Mouse (Mus musculus): ENCODE measurements around the gene Olfr768. TPM values are rescaled to one million over a fixed set of nuclear protein-coding genes. Genes with fewer than 3 reads are reported as not detected.
"Not testable (repeated sequence)": the region's sequence is repeated elsewhere in the genome, so short reads cannot be mapped to it uniquely, and the experiment has no call there.

Olfr768 gene
- not detected in 2 replicates for polyA plus RNA-seq (2016; fragmentation: Nextera tagmentation; extraction: Ambion mirVana)

DNA sequence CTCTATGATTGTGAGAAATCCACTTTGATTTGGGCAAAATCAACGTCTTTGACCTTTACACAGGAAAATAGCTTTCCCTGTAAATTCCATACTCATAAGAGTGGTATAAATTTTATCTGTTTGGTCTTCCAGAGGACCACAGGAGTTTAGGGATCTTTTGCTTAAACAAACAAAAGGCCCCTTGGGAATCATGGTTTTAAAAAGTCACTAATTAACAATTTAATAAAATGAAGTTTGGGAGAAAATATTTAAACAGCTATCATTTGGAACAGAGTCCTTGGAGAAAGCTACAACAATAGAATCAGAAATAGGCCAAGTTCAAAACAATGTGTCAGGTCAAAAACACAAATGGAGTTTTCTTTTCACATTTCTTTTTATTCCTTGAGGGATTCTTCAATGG is at the start of gene Olfr768:
Gene Olfr768, minus strand, starts transcription at position 101 of the 400 bp plus-strand sequence.
- Histone ChIP-seq H3K4me3 (no peak within 1 kb of the TSS), H3K4me1 (no peaks in the 10 kb centered on the region), H3K27ac (no peak within 1 kb of the TSS), H3K27me3 (ENCODE audit: poor library complexity, severe bottlenecking) (no peaks in the 10 kb centered on the region), H3K36me3 (replicated peaks) (no peaks in the 10 kb centered on the region), H3K9me3 (no peaks in the 10 kb centered on the region)
- no peak for DNase-seq (ENCODE audit: extremely low spot score, low spot score)
- 81% methylated on average over 1 of the region's 1 CpGs for WGBS

DNA sequence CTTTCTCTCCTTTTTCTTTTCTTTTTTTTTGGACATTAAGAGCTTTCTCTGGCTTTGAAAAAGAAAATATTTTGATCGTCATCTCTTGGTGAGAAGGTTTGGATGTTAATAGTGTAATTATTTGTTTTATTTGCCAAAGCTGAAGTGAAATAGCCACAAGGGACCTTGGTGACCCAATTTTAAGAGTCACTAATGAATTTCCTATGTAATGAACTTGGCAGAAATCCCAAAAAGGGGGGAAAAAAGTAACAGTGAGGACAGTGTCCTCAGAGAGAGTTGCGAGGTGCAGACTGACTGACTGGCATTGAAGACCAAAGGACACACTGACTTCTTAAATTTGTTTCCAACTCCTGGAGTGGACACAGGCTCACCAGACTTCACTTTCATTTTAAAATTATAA is 39.7 kb upstream of the Olfr768 start, which contains the start of gene Olfr770:
Gene Olfr770, minus strand, starts transcription at position 101 of the 400 bp plus-strand sequence.
- WGBS, result 89% methylated on average over 2 of the region's 2 CpGs
- DNase-seq (ENCODE audit: extremely low spot score, low spot score), result no peak
- Histone ChIP-seq H3K9me3 (no peaks in the 10 kb centered on the region), H3K4me1 (no peaks in the 10 kb centered on the region), H3K4me3 (no peak within 1 kb of the TSS), H3K27me3 (ENCODE audit: poor library complexity, severe bottlenecking) (no peaks in the 10 kb centered on the region), H3K36me3 (replicated peaks) (no peaks in the 10 kb centered on the region), H3K27ac (no peak within 1 kb of the TSS)

DNA sequence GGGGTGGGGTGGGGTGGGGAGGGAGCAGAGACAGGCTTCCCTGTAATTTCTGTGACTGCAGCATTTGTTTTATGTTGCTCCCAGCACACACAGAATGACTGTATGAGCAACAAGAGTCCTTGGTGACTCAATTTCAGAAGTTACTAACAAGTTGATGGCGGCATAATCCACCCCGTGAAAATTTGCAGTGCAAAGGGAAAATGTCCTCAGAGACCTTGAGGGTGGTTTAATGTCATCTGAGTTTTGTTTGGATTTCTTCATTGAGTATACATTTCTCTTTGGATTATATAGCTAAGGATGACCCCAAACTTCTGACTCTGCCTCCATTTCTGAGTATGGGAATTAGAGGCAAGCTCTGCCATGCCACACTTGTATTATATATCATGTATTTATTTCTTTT is 18.6 kb upstream of the Olfr768 start, which contains the start of gene Olfr769:
Gene Olfr769, minus strand, starts transcription at position 101 of the 400 bp plus-strand sequence.
- no peak within 1 kb of the TSS for H3K27ac ChIP-seq
- H3K4me1 ChIP-seq, result no peaks in the 10 kb centered on the region
- no peak within 1 kb of the TSS for H3K4me3 ChIP-seq
- no peaks in the 10 kb centered on the region for H3K36me3 ChIP-seq (replicated peaks)
- 91% methylated on average over 2 of the region's 2 CpGs for WGBS
- H3K9me3 ChIP-seq, result no peaks in the 10 kb centered on the region
- no peaks in the 10 kb centered on the region for H3K27me3 ChIP-seq (ENCODE audit: poor library complexity, severe bottlenecking)
- DNase-seq (ENCODE audit: extremely low spot score, low spot score), result no peak

DNA sequence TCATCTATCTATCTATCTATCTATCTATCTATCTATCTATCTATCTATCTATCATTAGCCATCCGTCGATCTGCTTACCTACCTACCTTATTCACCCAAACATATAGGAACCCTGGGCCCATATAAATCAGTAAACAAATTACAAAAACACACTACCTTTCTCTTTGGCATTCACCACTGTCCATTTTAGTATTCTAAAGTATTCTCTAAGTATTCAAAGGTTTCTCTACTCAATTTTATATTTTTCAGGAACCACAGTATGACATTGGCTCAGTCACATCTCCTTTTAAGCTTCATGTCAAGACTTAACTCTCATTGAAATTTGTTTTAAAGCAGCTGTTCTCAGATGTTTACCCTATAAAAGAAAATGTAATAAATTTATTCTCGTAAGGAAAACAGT is 16.0 kb upstream of the Olfr768 start:
- Histone ChIP-seq H3K9me3 (no peaks in the 10 kb centered on the region), H3K4me1 (no peaks in the 10 kb centered on the region), H3K36me3 (replicated peaks) (no peaks in the 10 kb centered on the region), H3K27ac (no peak overlapping the region), H3K27me3 (ENCODE audit: poor library complexity, severe bottlenecking) (no peaks in the 10 kb centered on the region), H3K4me3 (no peak overlapping the region)
- DNase-seq (ENCODE audit: extremely low spot score, low spot score), result no peak
- 93% methylated on average over 3 of the region's 3 CpGs for WGBS

DNA sequence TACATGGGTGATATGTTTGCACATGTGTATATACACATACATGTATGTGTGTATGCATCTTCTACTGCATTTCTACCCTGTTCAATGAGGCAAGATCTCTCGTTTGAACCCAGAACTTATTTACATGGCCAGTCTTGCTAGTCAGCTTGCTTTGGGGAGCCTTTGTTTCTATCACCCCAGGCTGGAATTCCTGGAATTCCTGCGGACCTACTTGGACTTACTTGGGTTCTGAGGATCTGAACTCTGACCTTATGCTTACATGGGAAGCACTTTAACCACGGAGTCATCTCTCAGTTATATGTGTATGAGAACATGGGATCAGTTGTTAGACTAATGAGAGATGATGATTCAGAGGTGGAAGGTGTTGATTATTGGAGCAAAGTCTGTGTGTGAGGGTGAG is 2.1 kb upstream of the Olfr768 start:
- H3K27ac ChIP-seq, result no peak overlapping the region
- no peaks in the 10 kb centered on the region for H3K4me1 ChIP-seq
- H3K9me3 ChIP-seq, result no peaks in the 10 kb centered on the region
- no peaks in the 10 kb centered on the region for H3K27me3 ChIP-seq (ENCODE audit: poor library complexity, severe bottlenecking)
- no peaks in the 10 kb centered on the region for H3K36me3 ChIP-seq (replicated peaks)
- 30% methylated on average over 3 of the region's 3 CpGs for WGBS
- H3K4me3 ChIP-seq, result no peak overlapping the region
- DNase-seq (ENCODE audit: extremely low spot score, low spot score), result no peak

DNA sequence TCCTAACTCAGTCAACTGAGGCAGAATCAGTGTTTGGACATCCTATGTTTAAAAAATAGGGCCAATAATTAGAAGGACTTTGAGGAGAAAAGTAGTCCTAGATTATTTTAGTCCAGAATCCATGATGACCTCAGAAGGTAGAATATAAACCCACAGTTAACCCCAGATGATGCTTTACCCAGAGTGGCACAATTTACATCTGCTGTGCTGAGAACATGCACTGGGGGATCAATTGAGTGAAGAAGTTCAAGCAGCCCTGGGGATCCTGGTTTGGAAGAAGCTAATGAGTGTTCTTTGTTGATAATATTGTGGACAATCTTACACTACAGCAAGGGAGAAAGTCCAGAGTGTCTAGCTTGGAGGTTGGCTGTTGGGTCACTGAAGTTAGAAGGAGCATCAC is 16.4 kb downstream of the Olfr768 start, which contains the start of gene Olfr767:
Gene Olfr767, minus strand, starts transcription at position 101 of the 400 bp plus-strand sequence.
- H3K4me3 ChIP-seq; H3K9me3 ChIP-seq; H3K27me3 ChIP-seq (ENCODE audit: poor library complexity, severe bottlenecking); H3K4me1 ChIP-seq; DNase-seq (ENCODE audit: extremely low spot score, low spot score); H3K27ac ChIP-seq; H3K36me3 ChIP-seq (replicated peaks): not testable (repeated sequence)

DNA sequence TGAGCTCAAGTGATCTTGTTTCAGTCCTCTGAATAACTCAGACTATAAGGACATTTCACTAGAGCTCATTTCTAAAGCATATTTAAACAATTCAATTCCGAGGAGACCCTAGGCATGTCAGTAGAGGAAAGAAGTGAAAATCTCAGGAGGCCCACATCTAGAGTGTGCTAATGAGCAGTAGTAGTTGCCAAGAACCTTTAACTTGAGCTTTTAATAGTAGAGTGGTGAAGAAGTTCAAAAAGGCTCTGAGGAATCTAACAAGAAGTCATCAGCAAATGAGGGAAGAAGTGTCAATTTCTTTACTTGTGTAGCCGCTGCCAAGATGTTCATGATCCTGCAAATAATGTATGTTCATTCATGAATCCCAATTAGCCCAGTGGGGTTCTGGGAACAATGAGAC is 30.3 kb downstream of the Olfr768 start, which contains the start of gene Olfr766-ps1:
Gene Olfr766-ps1, minus strand, starts transcription at position 101 of the 400 bp plus-strand sequence.
- Histone ChIP-seq H3K4me1 (no peaks in the 10 kb centered on the region), H3K27ac (no peak within 1 kb of the TSS), H3K36me3 (replicated peaks) (no peaks in the 10 kb centered on the region), H3K9me3 (no peaks in the 10 kb centered on the region), H3K27me3 (ENCODE audit: poor library complexity, severe bottlenecking) (no peaks in the 10 kb centered on the region), H3K4me3 (no peak within 1 kb of the TSS)
- WGBS, result 90% methylated on average over 2 of the region's 2 CpGs
- no peak for DNase-seq (ENCODE audit: extremely low spot score, low spot score)

DNA sequence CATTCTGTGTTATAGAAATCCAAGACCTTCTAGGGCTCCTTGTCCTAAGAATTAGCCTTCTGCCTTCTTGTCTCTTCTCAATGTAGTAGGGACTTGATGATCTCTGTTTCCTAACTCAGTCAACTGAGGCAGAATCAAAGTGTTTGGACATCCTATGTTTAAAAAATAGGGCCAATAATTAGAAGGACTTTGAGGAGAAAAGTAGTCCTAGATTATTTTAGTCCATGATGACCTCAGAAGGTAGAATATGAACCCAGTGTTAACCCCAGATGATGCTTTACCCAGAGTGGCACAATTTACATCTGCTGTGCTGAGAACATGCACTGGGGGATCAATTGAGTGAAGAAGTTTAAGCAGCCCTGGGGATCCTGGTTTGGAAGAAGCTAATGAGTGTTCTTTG is 49.3 kb downstream of the Olfr768 start, which contains the start of gene Olfr765:
Gene Olfr765, minus strand, starts transcription at position 101 of the 400 bp plus-strand sequence.
- DNase-seq (ENCODE audit: extremely low spot score, low spot score); H3K4me1 ChIP-seq; H3K27me3 ChIP-seq (ENCODE audit: poor library complexity, severe bottlenecking): not testable (repeated sequence)

More for the DNA sequence above, 49.3 kb downstream of the Olfr768 start, which contains the start of gene Olfr765:
- not testable (repeated sequence) for H3K4me3 ChIP-seq; H3K36me3 ChIP-seq (replicated peaks); H3K27ac ChIP-seq; H3K9me3 ChIP-seq

Other genes with a start within 250 kb of the Olfr768 start
- 9.7 and 10.7 TPM in 2 replicates for gene Gdf11, start 207.7 kb downstream of the Olfr768 start, polyA plus RNA-seq (2016; fragmentation: Nextera tagmentation; extraction: Ambion mirVana)
- gene Cd63, start 198.4 kb downstream of the Olfr768 start, polyA plus RNA-seq (2016; fragmentation: Nextera tagmentation; extraction: Ambion mirVana), result 179 and 184 TPM in 2 replicates
- gene Rdh5, start 176.5 kb downstream of the Olfr768 start, polyA plus RNA-seq (2016; fragmentation: Nextera tagmentation; extraction: Ambion mirVana), result 11.0 and 12.8 TPM in 2 replicates
- gene Bloc1s1, start 175.3 kb downstream of the Olfr768 start, polyA plus RNA-seq (2016; fragmentation: Nextera tagmentation; extraction: Ambion mirVana), result 166 and 178 TPM in 2 replicates
- 0.15 and 0.36 TPM in 2 replicates for gene Itga7, start 165.6 kb downstream of the Olfr768 start, polyA plus RNA-seq (2016; fragmentation: Nextera tagmentation; extraction: Ambion mirVana)
- not detected in 2 replicates for gene Mettl7b, start 138.4 kb downstream of the Olfr768 start, polyA plus RNA-seq (2016; fragmentation: Nextera tagmentation; extraction: Ambion mirVana)
- not detected in 2 replicates for gene Olfr9, start 109.9 kb downstream of the Olfr768 start, polyA plus RNA-seq (2016; fragmentation: Nextera tagmentation; extraction: Ambion mirVana)
- not detected in 2 replicates for gene Olfr763, start 88.6 kb downstream of the Olfr768 start, polyA plus RNA-seq (2016; fragmentation: Nextera tagmentation; extraction: Ambion mirVana)
- not detected in 2 replicates for gene Olfr764-ps1, start 59.5 kb downstream of the Olfr768 start, polyA plus RNA-seq (2016; fragmentation: Nextera tagmentation; extraction: Ambion mirVana)
- gene Olfr765, start 49.4 kb downstream of the Olfr768 start, polyA plus RNA-seq (2016; fragmentation: Nextera tagmentation; extraction: Ambion mirVana), result not detected in 2 replicates
- not detected in 2 replicates for gene Olfr766-ps1, start 30.4 kb downstream of the Olfr768 start, polyA plus RNA-seq (2016; fragmentation: Nextera tagmentation; extraction: Ambion mirVana)
- gene Olfr767, start 16.5 kb downstream of the Olfr768 start, polyA plus RNA-seq (2016; fragmentation: Nextera tagmentation; extraction: Ambion mirVana), result not detected in 2 replicates
- gene Olfr769, start 18.5 kb upstream of the Olfr768 start, polyA plus RNA-seq (2016; fragmentation: Nextera tagmentation; extraction: Ambion mirVana), result not detected in 2 replicates
- gene Olfr770, start 39.6 kb upstream of the Olfr768 start, polyA plus RNA-seq (2016; fragmentation: Nextera tagmentation; extraction: Ambion mirVana), result not detected in 2 replicates
- not detected in 2 replicates for gene Olfr771, start 65.4 kb upstream of the Olfr768 start, polyA plus RNA-seq (2016; fragmentation: Nextera tagmentation; extraction: Ambion mirVana)
- not detected in 2 replicates for gene Olfr772, start 78.5 kb upstream of the Olfr768 start, polyA plus RNA-seq (2016; fragmentation: Nextera tagmentation; extraction: Ambion mirVana)
- gene Olfr773, start 88.0 kb upstream of the Olfr768 start, polyA plus RNA-seq (2016; fragmentation: Nextera tagmentation; extraction: Ambion mirVana), result not detected in 2 replicates
- gene Olfr774, start 136.8 kb upstream of the Olfr768 start, polyA plus RNA-seq (2016; fragmentation: Nextera tagmentation; extraction: Ambion mirVana), result not detected in 2 replicates
- gene Olfr775, start 149.0 kb upstream of the Olfr768 start, polyA plus RNA-seq (2016; fragmentation: Nextera tagmentation; extraction: Ambion mirVana), result not detected in 2 replicates
- not detected in 2 replicates for gene Olfr776, start 159.8 kb upstream of the Olfr768 start, polyA plus RNA-seq (2016; fragmentation: Nextera tagmentation; extraction: Ambion mirVana)
- gene Olfr777, start 172.1 kb upstream of the Olfr768 start, polyA plus RNA-seq (2016; fragmentation: Nextera tagmentation; extraction: Ambion mirVana), result not detected in 2 replicates
- not detected in 2 replicates for gene Olfr780, start 218.7 kb upstream of the Olfr768 start, polyA plus RNA-seq (2016; fragmentation: Nextera tagmentation; extraction: Ambion mirVana)
- gene Olfr781, start 229.5 kb upstream of the Olfr768 start, polyA plus RNA-seq (2016; fragmentation: Nextera tagmentation; extraction: Ambion mirVana), result not detected in 2 replicates
- gene Olfr782, start 249.5 kb upstream of the Olfr768 start, polyA plus RNA-seq (2016; fragmentation: Nextera tagmentation; extraction: Ambion mirVana), result not detected in 2 replicates